In the genomic region with DNA sequence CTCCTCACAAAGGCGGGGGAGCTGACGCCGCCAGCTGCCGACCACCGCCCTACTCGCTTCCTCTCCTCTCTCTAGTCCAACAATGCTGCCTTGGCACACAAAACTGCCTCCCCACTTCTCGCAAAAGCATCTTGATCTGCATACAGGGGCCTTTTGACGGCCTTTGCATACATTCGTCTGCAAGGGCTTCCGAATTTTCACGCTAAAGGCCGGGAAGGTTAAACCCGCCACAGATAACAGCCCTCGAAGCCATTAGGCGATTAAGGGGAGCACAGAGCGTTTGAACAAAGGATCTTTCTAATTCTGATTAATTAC, we compare ENCODE assay signal across 8 mouse cellular contexts. TPM values are rescaled to one million over a fixed set of nuclear protein-coding genes. Genes with fewer than 3 reads are reported as not detected.
DNase-seq lines count a peak whose midpoint lies in the region; ATAC-seq and TF ChIP-seq lines count a peak whose summit lies in the region.

No protein-coding gene starts in this region.

- TF ChIP-seq POLR2A in embryonic fibroblast, embryonic 13.5 days (IDR thresholded peaks at IDR 0.05; ENCODE audit: low read depth, low read length): peak; percentile 53; the same call in 1 of the 2 replicates
- peak; percentile 64 for TF ChIP-seq POLR2A in myocyte (IDR thresholded peaks at IDR 0.05; ENCODE audit: insufficient read length, low read depth)

- no peak overlapping the region for H3ac ChIP-seq in myocyte (ENCODE audit: control insufficient read depth, insufficient read length)

- no peak overlapping the region for H3K4me2 ChIP-seq in hindbrain, embryonic 13.5 days
- peak overlapping the region; percentile 68 for H3K4me2 ChIP-seq in liver, embryonic 13.5 days
- H3K4me2 ChIP-seq in myocyte (ENCODE audit: low read depth): peak overlapping the region; percentile 6

- H3K9ac ChIP-seq in hindbrain, embryonic 13.5 days: peak overlapping the region; percentile 89
- H3K9ac ChIP-seq in liver, embryonic 13.5 days: peak overlapping the region; percentile 67

- no peaks in the 10 kb centered on the region for H3K36me3 ChIP-seq in hindbrain, embryonic 13.5 days
- H3K36me3 ChIP-seq in liver, embryonic 13.5 days: no peaks in the 10 kb centered on the region
- peaks cover 8% of the 10 kb centered on the region for H3K36me3 ChIP-seq in myocyte (ENCODE audit: control insufficient read depth, insufficient read depth)

- H3K9me3 ChIP-seq in hindbrain, embryonic 13.5 days: no peaks in the 10 kb centered on the region
- no peaks in the 10 kb centered on the region for H3K9me3 ChIP-seq in liver, embryonic 13.5 days (replicated peaks)

- peaks cover 12% of the 10 kb centered on the region for H3K79me2 ChIP-seq in myocyte (ENCODE audit: control insufficient read depth, insufficient read depth)

- peak overlapping the region; percentile 97 for H3K4me3 ChIP-seq in embryonic fibroblast, embryonic 13.5 days (ENCODE audit: insufficient read depth, low read length)
- H3K4me3 ChIP-seq in hindbrain, embryonic 13.5 days: peak overlapping the region; percentile 58
- peak overlapping the region; percentile 57 for H3K4me3 ChIP-seq in liver, embryonic 13.5 days (replicated peaks)
- peak overlapping the region; percentile 93 for H3K4me3 ChIP-seq in myocyte

- ATAC-seq in hindbrain, embryonic 13.5 days (ENCODE audit: low FRiP score): no peak
- ATAC-seq in liver, embryonic 13.5 days (ENCODE audit: low read depth): no peak
- no peak for ATAC-seq in frontal cortex, adult (ENCODE audit: low TSS enrichment)

- H3K4me1 ChIP-seq in embryonic fibroblast, embryonic 13.5 days (ENCODE audit: control insufficient read depth, insufficient read depth, low read length): no peaks in the 10 kb centered on the region
- H3K4me1 ChIP-seq in hindbrain, embryonic 13.5 days (replicated peaks): peaks cover 21% of the 10 kb centered on the region
- H3K4me1 ChIP-seq in liver, embryonic 13.5 days (replicated peaks): 0 out of 2 replicates have a peak, but pooled peaks cover 4% of the 10 kb centered on the region

- TF ChIP-seq CTCF in embryonic fibroblast, embryonic 13.5 days (IDR thresholded peaks at IDR 0.05; ENCODE audit: borderline replicate concordance, insufficient read depth, low read length): no peak

- H3K27me3 ChIP-seq in hindbrain, embryonic 13.5 days: peaks cover 13% of the 10 kb centered on the region; the same call in 1 of the 2 replicates
- H3K27me3 ChIP-seq in liver, embryonic 13.5 days: peaks cover 12% of the 10 kb centered on the region; the same call in 1 of the 2 replicates
- no peaks in the 10 kb centered on the region for H3K27me3 ChIP-seq in myocyte (ENCODE audit: control insufficient read depth, insufficient read depth, insufficient read length)

- peak overlapping the region; percentile 97 for H3K27ac ChIP-seq in embryonic fibroblast, embryonic 13.5 days (ENCODE audit: insufficient read depth, low read length)
- peak overlapping the region; percentile 96 for H3K27ac ChIP-seq in hindbrain, embryonic 13.5 days
- peak overlapping the region; percentile 59 for H3K27ac ChIP-seq in liver, embryonic 13.5 days

- DNase-seq in gastrocnemius, postnatal 10 days: peak; percentile 23
- DNase-seq in gastrocnemius, postnatal 25 days: no peak
- peak; percentile 38 for DNase-seq in ES-CJ7 (ENCODE audit: low read depth, low spot score)
- DNase-seq in liver, embryonic 13.5 days: no peak

- 23% methylated on average over 16 of the region's 16 CpGs for WGBS in hindbrain, embryonic 13.5 days
- 16% methylated on average over 16 of the region's 16 CpGs for WGBS in liver, embryonic 13.5 days (ENCODE audit: insufficient replicate concordance)

TF ChIP-seq in myocyte, 11 proteins besides CTCF, POLR2A, EP300 and RAD21:
- TF ChIP-seq POLR2AphosphoS2 (IDR thresholded peaks at IDR 0.05; ENCODE audit: insufficient read length, low read depth) (peak; percentile 81), SRF (IDR thresholded peaks at IDR 0.05; ENCODE audit: control insufficient read depth, insufficient read length, low read depth) (no peak)
TF ChIP-seq in myocyte: peak in this region for 1.

RNA-seq across cellular contexts. Expression of gene Tmsb4x, which starts 0.7 kb away (rescaled TPM):
- 100 to 1,000 TPM; 492 to 589 TPM for total RNA-seq in gastrocnemius, postnatal 10 days (2021)
- total RNA-seq in gastrocnemius, postnatal 25 days (2021): 100 to 1,000 TPM; 179 to 280 TPM
- polyA plus RNA-seq in embryonic fibroblast, embryonic 13.5 days (2011; ENCODE audit: insufficient read length, low read depth, missing spikeins): 2,205 and 2,784 TPM in 2 replicates
- polyA plus RNA-seq in hindbrain, embryonic 13.5 days (2015; fragmentation: Nextera tagmentation; extraction: Ambion mirVana): 6,428 and 6,647 TPM in 2 replicates
- polyA plus RNA-seq in liver, embryonic 13.5 days (2015; fragmentation: Nextera tagmentation; extraction: Ambion mirVana): 1,269 and 1,520 TPM in 2 replicates
- polyA plus RNA-seq in myocyte (2012; fragmentation: generic; extraction: Trizol): 1,682 TPM

RNA-seq across cellular contexts. Expression of gene Tlr8, which starts 55.7 kb away (rescaled TPM):
- total RNA-seq in gastrocnemius, postnatal 10 days (2021): 1 to 10 TPM in 1 of 2 experiments, under 1 TPM in 1; 0.99 to 1.6 TPM
- total RNA-seq in gastrocnemius, postnatal 25 days (2021): under 1 TPM; 0.23 to 0.46 TPM
- not detected in 2 replicates for polyA plus RNA-seq in embryonic fibroblast, embryonic 13.5 days (2011; ENCODE audit: insufficient read length, low read depth, missing spikeins)
- 0.10 and 0.17 TPM in 2 replicates for polyA plus RNA-seq in hindbrain, embryonic 13.5 days (2015; fragmentation: Nextera tagmentation; extraction: Ambion mirVana)
- 0.36 and 0.37 TPM in 2 replicates for polyA plus RNA-seq in liver, embryonic 13.5 days (2015; fragmentation: Nextera tagmentation; extraction: Ambion mirVana)
- not detected for polyA plus RNA-seq in myocyte (2012; fragmentation: generic; extraction: Trizol)

Comparison
In these comparisons a context has a peak if more than half of its experiments do, and no peak if none do; other contexts are left out.
1. DNase-seq: peak in gastrocnemius, postnatal 10 days (single experiment) and ES-CJ7 (single experiment); none in gastrocnemius, postnatal 25 days (single experiment) and liver, embryonic 13.5 days (single experiment).
2. Peak in every context shown above with its lines, with median percentiles within 50 percentile points of each other: H3K27ac ChIP-seq and H3K4me3 ChIP-seq.